Mouse (Mus musculus) gastrocnemius, adult 18-20 months (tissue): ENCODE measurements around the gene Tmem80. TPM values are rescaled to one million over a fixed set of nuclear protein-coding genes. Genes with fewer than 3 reads are reported as not detected.

Experiments
- DNase-seq: peaks from one replicate; pipeline ENCODE4 v3.0.0; 2021; ENCODE audit warnings: low spot score
- total RNA-seq, 2 experiments: library from RNA; stranded (reverse); gene quantifications; 2 replicates each; pipeline ENCODE4 v1.2.3; 2021

The Tmem80 gene
- total RNA-seq, 2 experiments from 2014 or later = 13.7 to 13.9 TPM

- DNase-seq = no peak
Measured at GRCm38 (mm10) chr7:141319446-141319845, 8.1 kb upstream of the Tmem80 start.

DNA sequence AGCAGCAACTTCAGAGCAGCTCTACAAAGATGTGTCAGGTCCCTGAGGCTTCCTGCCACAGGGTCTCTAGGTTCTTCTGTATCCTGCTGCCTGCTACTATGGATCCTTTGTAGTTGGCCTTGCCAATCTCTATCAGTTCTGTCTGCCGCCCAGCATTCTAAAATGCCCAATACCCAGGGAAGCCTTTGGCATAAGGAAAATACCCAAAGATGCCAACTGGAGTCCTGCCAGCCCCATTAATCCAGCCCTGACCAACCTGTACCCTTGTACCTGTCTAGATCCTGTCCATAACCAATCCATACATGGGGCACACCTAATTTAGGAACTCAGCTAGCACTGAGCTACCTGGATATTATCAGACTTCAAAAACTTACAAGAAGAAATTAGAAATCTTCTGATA, 2.9 kb upstream of the Tmem80 start:
- no peak for DNase-seq

GRCm38 (mm10) chr7:141326546-141327446, 743 bp upstream of the Tmem80 start:
- no peak for DNase-seq

GRCm38 (mm10) chr7:141328373-141328990, 943 bp downstream of the Tmem80 start:
- DNase-seq = no peak

GRCm38 (mm10) chr7:141330706-141331105, 3.2 kb downstream of the Tmem80 start:
- DNase-seq = no peak

GRCm38 (mm10) chr7:141331990-141332389, 4.5 kb downstream of the Tmem80 start:
- no peak for DNase-seq

GRCm38 (mm10) chr7:141335044-141335579, 7.6 kb downstream of the Tmem80 start:
- no peak for DNase-seq

DNA sequence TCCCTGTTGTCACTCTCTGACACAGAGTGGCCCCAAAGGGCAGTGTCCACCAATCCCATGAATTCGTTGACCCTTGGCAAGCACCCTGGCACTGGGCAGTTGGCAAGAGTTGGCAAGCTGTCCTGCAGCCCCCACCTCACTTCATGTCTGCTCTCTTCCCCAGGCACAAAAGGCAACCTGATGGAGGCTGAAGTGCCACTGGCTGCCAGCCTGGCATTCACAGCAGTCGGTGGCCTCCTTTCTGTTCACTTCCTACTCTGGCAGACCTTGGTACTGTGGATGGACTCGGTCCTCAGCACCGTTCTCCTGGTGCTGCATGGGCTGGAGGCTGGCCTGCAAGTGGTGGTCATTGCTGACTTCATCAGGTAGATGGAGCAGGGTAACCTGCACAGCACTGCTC, 8.1 kb downstream of the Tmem80 start:
- no peak for DNase-seq

GRCm38 (mm10) chr7:141336296-141336695, 8.8 kb downstream of the Tmem80 start:
- DNase-seq = no peak

- DNase-seq = no peak
Measured at GRCm38 (mm10) chr7:141337716-141338416, 10.3 kb downstream of the Tmem80 start.

DNA sequence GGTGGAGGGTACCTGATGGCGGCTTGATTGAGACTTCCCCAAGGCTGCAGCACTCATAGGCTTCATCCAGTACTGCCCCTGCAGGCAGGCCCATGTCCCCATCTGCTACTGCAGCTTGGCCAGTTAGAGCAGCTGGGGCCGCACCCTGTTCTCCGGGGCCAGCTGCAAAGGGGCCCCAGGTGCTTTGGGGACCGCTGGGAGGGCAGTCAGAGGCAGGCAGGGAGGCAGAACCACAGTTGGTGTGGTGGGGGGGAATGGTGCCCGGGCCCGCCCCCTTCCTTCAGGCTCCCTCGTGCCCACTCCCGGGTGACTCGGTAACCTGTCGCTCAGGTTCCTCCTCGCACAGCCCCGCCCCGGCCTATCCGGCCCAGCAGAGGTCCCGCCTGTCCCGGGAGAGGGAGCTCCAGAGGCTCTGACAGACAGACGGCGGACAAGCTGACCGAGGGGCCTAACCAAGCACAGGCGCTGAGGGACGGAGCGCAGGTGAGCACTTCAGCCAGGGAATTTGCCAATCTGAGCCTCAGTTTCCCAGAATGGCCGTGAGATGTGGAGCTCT, 11.1 kb downstream of the Tmem80 start, which contains the start of gene Eps8l2:
TSS of gene Eps8l2 (plus strand) at position 305 of the 556 bp plus-strand sequence.
- no peak for DNase-seq

- DNase-seq = no peak
Measured at GRCm38 (mm10) chr7:141339215-141339920, 11.8 kb downstream of the Tmem80 start.

DNA sequence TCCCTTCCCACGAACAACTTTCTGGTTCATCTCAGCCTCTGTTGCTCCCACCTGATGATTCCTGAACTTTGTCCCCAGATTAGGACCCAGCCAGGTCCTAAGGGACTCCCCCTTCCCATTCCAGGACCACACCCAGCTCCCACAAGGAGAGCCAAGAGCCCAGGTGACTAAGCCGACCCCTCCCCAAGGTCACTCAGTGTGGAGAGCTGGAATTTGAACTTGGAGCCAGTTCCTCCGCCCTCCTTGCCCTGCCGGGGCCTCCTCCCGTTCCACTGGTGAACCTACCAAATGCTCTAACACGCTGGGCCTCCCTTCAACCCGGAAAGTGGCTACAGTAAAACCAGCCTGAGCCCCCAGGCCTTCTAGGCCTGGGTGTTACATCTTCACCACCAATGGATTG, 12.5 kb downstream of the Tmem80 start:
- DNase-seq = no peak

DNA sequence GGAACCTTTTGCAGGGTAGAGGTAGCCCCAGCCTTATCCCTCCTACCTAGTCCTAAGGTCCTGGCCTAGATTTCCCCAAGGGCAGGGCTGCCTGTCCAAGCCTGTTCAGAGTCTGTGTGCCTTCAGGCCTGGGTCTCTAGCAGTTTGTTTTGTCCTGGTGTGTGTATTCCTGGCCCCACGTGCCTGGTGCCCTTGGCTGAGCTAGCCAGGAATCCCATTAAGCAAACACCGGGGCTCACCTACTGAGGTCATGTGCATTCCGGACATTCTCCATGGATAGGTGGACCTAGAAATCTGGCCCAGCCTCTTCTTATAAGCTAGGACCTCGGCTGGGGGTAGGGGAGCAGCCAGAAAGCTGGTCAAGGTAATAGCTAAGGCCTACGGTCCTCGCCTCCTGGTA, 12.9 kb downstream of the Tmem80 start:
- no peak for DNase-seq

- no peak for DNase-seq
Measured at GRCm38 (mm10) chr7:141341689-141342226, 14.2 kb downstream of the Tmem80 start.

DNA sequence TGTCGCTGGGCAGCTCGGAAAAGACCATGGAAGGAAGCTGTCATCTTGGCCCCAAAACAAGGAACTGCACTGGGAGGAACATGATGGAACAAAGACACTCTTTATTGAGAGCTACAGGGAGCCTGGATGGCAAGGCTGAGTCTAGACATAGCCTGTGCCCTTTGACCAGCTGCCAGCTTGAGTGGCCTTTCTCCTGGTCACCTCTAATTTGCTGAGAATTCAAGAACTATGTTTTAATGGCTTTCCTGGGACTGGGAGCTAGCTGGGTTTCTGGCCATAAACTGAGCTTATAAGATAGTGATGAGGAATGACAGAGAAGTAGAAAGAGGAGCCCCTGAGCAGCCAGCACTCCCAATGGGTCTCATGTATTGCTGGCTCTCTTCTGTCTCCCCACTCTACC, 15.7 kb downstream of the Tmem80 start:
- DNase-seq = no peak

DNA sequence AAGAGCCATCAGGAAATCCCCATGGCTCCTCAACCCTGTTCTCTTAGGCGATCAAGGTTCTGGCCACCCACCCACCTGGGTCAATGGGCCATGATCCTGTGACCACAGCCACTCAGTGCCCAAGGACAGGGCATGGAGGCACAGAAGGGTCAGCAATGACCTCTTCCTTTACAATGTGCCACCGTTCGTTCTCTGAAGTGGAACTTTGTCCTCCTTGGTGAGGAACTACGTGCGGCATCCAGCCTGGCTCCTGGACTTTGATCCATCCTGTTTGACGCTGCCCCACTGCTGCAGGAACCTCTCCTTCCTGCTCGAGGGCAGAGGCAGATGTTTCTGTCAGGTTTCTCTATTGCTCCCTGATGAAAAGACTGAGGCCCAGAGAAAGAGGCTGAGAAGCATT, 16.2 kb downstream of the Tmem80 start:
- DNase-seq = no peak

DNA sequence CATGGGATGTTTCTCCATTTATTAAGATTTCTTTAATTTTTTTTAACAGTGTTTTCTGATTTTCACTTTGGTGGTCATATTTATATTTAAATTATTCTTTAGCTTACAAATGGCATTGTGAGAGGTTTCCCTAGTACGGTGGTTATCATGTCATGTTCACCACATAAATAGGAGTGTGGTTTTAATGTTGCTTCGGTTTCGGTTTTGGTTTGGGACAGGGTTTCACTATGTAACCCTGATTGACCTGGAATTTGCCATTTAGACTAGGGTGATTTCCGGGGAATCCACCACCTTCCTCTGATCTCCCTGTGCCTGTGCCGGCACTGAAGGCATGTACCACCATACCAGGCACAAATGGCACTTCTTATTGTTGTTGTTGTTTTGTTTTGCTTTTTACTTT, 17.2 kb downstream of the Tmem80 start:
- no peak for DNase-seq

DNA sequence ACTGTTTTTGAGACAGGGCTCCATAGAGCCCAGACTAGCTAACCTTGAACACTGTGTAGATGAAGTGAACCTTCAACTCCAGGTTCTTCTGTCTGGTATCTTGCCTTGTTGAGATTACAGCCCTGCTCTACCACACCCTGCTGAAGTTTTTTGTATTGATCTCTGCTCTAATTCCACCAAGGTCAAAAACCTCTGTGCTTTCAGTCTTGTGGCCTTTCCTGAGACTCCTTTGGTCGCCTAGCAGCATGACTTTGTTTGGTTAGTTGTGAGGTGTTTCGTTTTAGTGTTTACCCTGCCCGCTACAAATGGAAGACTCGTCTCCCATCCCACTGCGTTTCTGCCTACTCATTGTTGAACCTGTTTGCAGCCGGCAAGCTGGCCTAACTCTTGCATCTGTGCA, 23.5 kb downstream of the Tmem80 start:
- no peak for DNase-seq

GRCm38 (mm10) chr7:141355051-141355450, 27.5 kb downstream of the Tmem80 start:
- DNase-seq = no peak
